Mouse (Mus musculus): ENCODE results near the gene Gm9747. TPM values are rescaled to one million over a fixed set of nuclear protein-coding genes. Genes with fewer than 3 reads are reported as not detected.

The Gm9747 gene
- polyA plus RNA-seq, 1 experiment from 2014 or later, result 6.2 TPM

- Histone ChIP-seq H3K4me1 (replicated peaks; ENCODE audit: control insufficient read depth, insufficient read depth) (no peaks in the 10 kb centered on the region), H3K27ac (replicated peaks) (no peak overlapping the region), H3K9me3 (ENCODE audit: control insufficient read depth, low read length) (no peaks in the 10 kb centered on the region), H3K27me3 (ENCODE audit: control insufficient read depth, insufficient read depth, low read length) (no peaks in the 10 kb centered on the region), H3K4me2 (replicated peaks; ENCODE audit: low read depth) (no peak overlapping the region), H3K36me3 (ENCODE audit: control insufficient read depth, insufficient read depth, low read length) (no peaks in the 10 kb centered on the region), H3K4me3 (ENCODE audit: low read depth, low read length) (no peak overlapping the region), H3K9ac (ENCODE audit: low read length) (no peak overlapping the region)
- TF ChIP-seq CTCF (IDR thresholded peaks at IDR 0.05; ENCODE audit: low read depth) (no peak), EP300 (optimal IDR thresholded peaks at IDR 0.05) (no peak)
- DNase-seq (ENCODE audit: low spot score) (no peak), ATAC-seq (ENCODE audit: low FRiP score, low TSS enrichment) (no peak)
- 78% methylated on average over 5 of the region's 5 CpGs for WGBS
These were observed 28.7 kb downstream of the Gm9747 start for GRCm38 (mm10) chr1:82261638-82262037.

- ATAC-seq (ENCODE audit: low FRiP score, low TSS enrichment), result no peak
- H3K36me3 ChIP-seq (ENCODE audit: control insufficient read depth, insufficient read depth, low read length), result no peaks in the 10 kb centered on the region
These were observed 29.4 kb downstream of the Gm9747 start for GRCm38 (mm10) chr1:82262331-82262730.

GRCm38 (mm10) chr1:82267547-82267946, 34.6 kb downstream of the Gm9747 start:
- H3K27me3 ChIP-seq (ENCODE audit: control insufficient read depth, insufficient read depth, low read length), result no peaks in the 10 kb centered on the region
- ATAC-seq (ENCODE audit: low FRiP score, low TSS enrichment) (no peak), DNase-seq (ENCODE audit: low spot score) (no peak)
- H3K4me1 ChIP-seq (replicated peaks; ENCODE audit: control insufficient read depth, insufficient read depth), result no peaks in the 10 kb centered on the region
- H3K4me3 ChIP-seq (ENCODE audit: low read depth, low read length), result no peak overlapping the region
- 68% methylated on average over 4 of the region's 4 CpGs for WGBS
- H3K27ac ChIP-seq (replicated peaks), result no peak overlapping the region
- no peak overlapping the region for H3K4me2 ChIP-seq (replicated peaks; ENCODE audit: low read depth)
- TF ChIP-seq CTCF (IDR thresholded peaks at IDR 0.05; ENCODE audit: low read depth), result no peak
- no peak for TF ChIP-seq EP300 (optimal IDR thresholded peaks at IDR 0.05)
- no peaks in the 10 kb centered on the region for H3K36me3 ChIP-seq (ENCODE audit: control insufficient read depth, insufficient read depth, low read length)
- H3K9me3 ChIP-seq (ENCODE audit: control insufficient read depth, low read length), result no peaks in the 10 kb centered on the region
- no peak overlapping the region for H3K9ac ChIP-seq (ENCODE audit: low read length)

More at GRCm38 (mm10) chr1:82262331-82262730, 29.4 kb downstream of the Gm9747 start:
- H3K9me3 ChIP-seq (ENCODE audit: control insufficient read depth, low read length), result no peaks in the 10 kb centered on the region
- no peak overlapping the region for H3K9ac ChIP-seq (ENCODE audit: low read length)
- H3K4me3 ChIP-seq (ENCODE audit: low read depth, low read length), result no peak overlapping the region
- 58% methylated on average over 1 of the region's 1 CpGs for WGBS
- no peak overlapping the region for H3K27ac ChIP-seq (replicated peaks)
- H3K27me3 ChIP-seq (ENCODE audit: control insufficient read depth, insufficient read depth, low read length), result no peaks in the 10 kb centered on the region
- DNase-seq (ENCODE audit: low spot score), result no peak
- TF ChIP-seq EP300 (optimal IDR thresholded peaks at IDR 0.05) (no peak), CTCF (IDR thresholded peaks at IDR 0.05; ENCODE audit: low read depth) (no peak)
- H3K4me2 ChIP-seq (replicated peaks; ENCODE audit: low read depth), result no peak overlapping the region
- H3K4me1 ChIP-seq (replicated peaks; ENCODE audit: control insufficient read depth, insufficient read depth), result no peaks in the 10 kb centered on the region

- Histone ChIP-seq H3K9ac (ENCODE audit: low read length) (no peak overlapping the region), H3K36me3 (ENCODE audit: control insufficient read depth, insufficient read depth, low read length) (peaks cover 1% of the 10 kb centered on the region; the same call in 1 of the 2 replicates), H3K27ac (replicated peaks) (no peak overlapping the region), H3K27me3 (ENCODE audit: control insufficient read depth, insufficient read depth, low read length) (no peaks in the 10 kb centered on the region), H3K4me1 (replicated peaks; ENCODE audit: control insufficient read depth, insufficient read depth) (0 out of 2 replicates have a peak, but pooled peaks cover 2% of the 10 kb centered on the region), H3K9me3 (ENCODE audit: control insufficient read depth, low read length) (no peaks in the 10 kb centered on the region), H3K4me2 (replicated peaks; ENCODE audit: low read depth) (no peak overlapping the region), H3K4me3 (ENCODE audit: low read depth, low read length) (no peak overlapping the region)
- ATAC-seq (ENCODE audit: low FRiP score, low TSS enrichment) (no peak), DNase-seq (ENCODE audit: low spot score) (no peak)
- TF ChIP-seq CTCF (IDR thresholded peaks at IDR 0.05; ENCODE audit: low read depth), result no peak
- no peak for TF ChIP-seq EP300 (optimal IDR thresholded peaks at IDR 0.05)
- WGBS, result 86% methylated on average over 5 of the region's 5 CpGs
These were observed 39.3 kb downstream of the Gm9747 start for GRCm38 (mm10) chr1:82272231-82272630.

- H3K9me3 ChIP-seq (ENCODE audit: control insufficient read depth, low read length), result no peaks in the 10 kb centered on the region
- DNase-seq (ENCODE audit: low spot score), result no peak
- H3K4me3 ChIP-seq (ENCODE audit: low read depth, low read length), result no peak overlapping the region
- H3K9ac ChIP-seq (ENCODE audit: low read length), result no peak overlapping the region
- WGBS, result 36% methylated on average over 6 of the region's 6 CpGs
- H3K27ac ChIP-seq (replicated peaks), result no peak overlapping the region
- no peak for TF ChIP-seq CTCF (IDR thresholded peaks at IDR 0.05; ENCODE audit: low read depth)
- no peak for TF ChIP-seq EP300 (optimal IDR thresholded peaks at IDR 0.05)
- H3K36me3 ChIP-seq (ENCODE audit: control insufficient read depth, insufficient read depth, low read length), result peaks cover 3% of the 10 kb centered on the region; the same call in 1 of the 2 replicates
- 0 out of 2 replicates have a peak, but pooled peaks cover 2% of the 10 kb centered on the region for H3K4me1 ChIP-seq (replicated peaks; ENCODE audit: control insufficient read depth, insufficient read depth)
- no peaks in the 10 kb centered on the region for H3K27me3 ChIP-seq (ENCODE audit: control insufficient read depth, insufficient read depth, low read length)
- no peak overlapping the region for H3K4me2 ChIP-seq (replicated peaks; ENCODE audit: low read depth)
- no peak for ATAC-seq (ENCODE audit: low FRiP score, low TSS enrichment)
These were observed 40.6 kb downstream of the Gm9747 start for GRCm38 (mm10) chr1:82273529-82273928.

- H3K36me3 ChIP-seq (ENCODE audit: control insufficient read depth, insufficient read depth, low read length), result peaks cover 3% of the 10 kb centered on the region; the same call in 1 of the 2 replicates
- TF ChIP-seq CTCF (IDR thresholded peaks at IDR 0.05; ENCODE audit: low read depth) (no peak), EP300 (optimal IDR thresholded peaks at IDR 0.05) (no peak)
- 15% methylated on average over 1 of the region's 1 CpGs for WGBS
- H3K27ac ChIP-seq (replicated peaks), result no peak overlapping the region
- H3K27me3 ChIP-seq (ENCODE audit: control insufficient read depth, insufficient read depth, low read length), result no peaks in the 10 kb centered on the region
- DNase-seq (ENCODE audit: low spot score), result no peak
- no peak overlapping the region for H3K4me2 ChIP-seq (replicated peaks; ENCODE audit: low read depth)
- H3K4me3 ChIP-seq (ENCODE audit: low read depth, low read length), result no peak overlapping the region
- no peak overlapping the region for H3K9ac ChIP-seq (ENCODE audit: low read length)
- H3K4me1 ChIP-seq (replicated peaks; ENCODE audit: control insufficient read depth, insufficient read depth), result 0 out of 2 replicates have a peak, but pooled peaks cover 2% of the 10 kb centered on the region
- H3K9me3 ChIP-seq (ENCODE audit: control insufficient read depth, low read length), result no peaks in the 10 kb centered on the region
- 0 out of 2 replicates have a peak, but pooled peaks have one; percentile 32 for ATAC-seq (ENCODE audit: low FRiP score, low TSS enrichment)
These were observed 41.4 kb downstream of the Gm9747 start for GRCm38 (mm10) chr1:82274361-82274760.
